Mouse (Mus musculus) CH12.LX (cell line): ENCODE results near the gene Nr0b2. TPM values are rescaled to one million over a fixed set of nuclear protein-coding genes. Genes with fewer than 3 reads are reported as not detected.

Experiments
- DNase-seq: peaks from one replicate; pipeline ENCODE4 v3.0.0-alpha.2; 2013; ENCODE audit errors: extremely low read depth
- H3K27ac ChIP-seq: 2 replicates; pipeline ENCODE4 v1.5.1; 2012; ENCODE audit warnings: low read depth, mild to moderate bottlenecking, control low read depth, moderate library complexity; ENCODE audit not compliant: insufficient read depth
- H3K27me3 ChIP-seq: replicated peaks from 2 replicates; pipeline ENCODE3; 2012; ENCODE audit warnings: inconsistent platforms
- H3K36me3 ChIP-seq, 2 experiments: replicated peaks in 1 of 2; 2 replicates each; pipeline versions ENCODE3 to v1.6.1; 2012; ENCODE audit warnings: inconsistent platforms in 1 of 2, low read length in 1 of 2, mild to moderate bottlenecking in 1 of 2, mixed read lengths in 1 of 2, moderate library complexity in 1 of 2; ENCODE audit not compliant: control insufficient read depth in 1 of 2, insufficient read depth in 1 of 2
- H3K4me1 ChIP-seq, 2 experiments: 2 replicates each; pipeline ENCODE4 v1.6.1; 2012; ENCODE audit warnings: inconsistent platforms in 1 of 2, moderate library complexity in 1 of 2; ENCODE audit not compliant: insufficient read depth in 2 of 2, control insufficient read depth in 1 of 2
- H3K4me2 ChIP-seq: 2 replicates; pipeline ENCODE4 v1.6.1; 2012; ENCODE audit warnings: low read depth, mild to moderate bottlenecking, control low read depth; ENCODE audit not compliant: poor library complexity, insufficient read depth, severe bottlenecking
- H3K4me3 ChIP-seq, 3 experiments: fragments of 150-350 bp in 1 of 3; sonication (generic) in 1 of 3; replicated peaks in 1 of 3; 2 replicates each; pipeline versions ENCODE3 to v1.5.1; 2011 to 2012; ENCODE audit warnings: low read depth in 2 of 3, low read length in 2 of 3, mild to moderate bottlenecking in 2 of 3, moderate library complexity in 2 of 3, control low read depth in 1 of 3, improper control_type of control experiment in 1 of 3, inconsistent platforms in 1 of 3, mixed read lengths in 1 of 3; ENCODE audit not compliant: poor library complexity in 1 of 3
- H3K79me2 ChIP-seq: replicated peaks from 2 replicates; pipeline ENCODE4 v1.6.1; 2012; ENCODE audit warnings: mild to moderate bottlenecking, moderate library complexity; ENCODE audit not compliant: control insufficient read depth, poor library complexity, insufficient read depth, severe bottlenecking; ENCODE audit errors: extremely low read depth
- H3K9ac ChIP-seq: 2 replicates; pipeline ENCODE4 v1.6.1; 2012; ENCODE audit warnings: low read depth, mild to moderate bottlenecking, control low read depth, moderate library complexity; ENCODE audit not compliant: insufficient read depth
- H3K9me3 ChIP-seq: replicated peaks from 2 replicates; pipeline ENCODE3; 2012; ENCODE audit warnings: low read length, inconsistent platforms, mixed read lengths
- CHD1 ChIP-seq: IDR thresholded peaks from 2 replicates; pipeline ENCODE4 v1.6.1; 2012; ENCODE audit warnings: low read depth, low read length, improper control_type of control experiment, inconsistent platforms
- CHD2 ChIP-seq: IDR thresholded peaks from 2 replicates; pipeline ENCODE4 v1.6.1; 2011; ENCODE audit warnings: low read length, improper control_type of control experiment
- E2F4 ChIP-seq: IDR thresholded peaks from 2 replicates; pipeline ENCODE4 v1.6.1; 2011; ENCODE audit warnings: low read depth, low read length, improper control_type of control experiment; ENCODE audit not compliant: insufficient replicate concordance
- ELF1 ChIP-seq: IDR thresholded peaks from 2 replicates; pipeline ENCODE4 v1.6.1; 2014; ENCODE audit warnings: low read depth, mild to moderate bottlenecking, inconsistent platforms, low read length, improper control_type of control experiment
- EP300 ChIP-seq: IDR thresholded peaks from 2 replicates; pipeline ENCODE4 v1.6.1; 2011; ENCODE audit warnings: low read length, improper control_type of control experiment
- ETS1 ChIP-seq: conservative IDR thresholded peaks from 2 replicates; pipeline ENCODE4 v1.6.1; 2012; ENCODE audit warnings: low read depth, mild to moderate bottlenecking, inconsistent platforms, low read length, improper control_type of control experiment, moderate library complexity
- MEF2A ChIP-seq: IDR thresholded peaks from 2 replicates; pipeline ENCODE4 v1.6.1; 2014; ENCODE audit warnings: low read depth, mild to moderate bottlenecking, inconsistent platforms, low read length, improper control_type of control experiment, borderline replicate concordance
- NELFE ChIP-seq: IDR thresholded peaks from 2 replicates; pipeline ENCODE4 v1.6.1; 2011; ENCODE audit warnings: low read depth, low read length, improper control_type of control experiment
- POLR2A ChIP-seq: IDR thresholded peaks from 2 replicates; pipeline ENCODE4 v1.6.1; 2011; ENCODE audit warnings: low read depth, mild to moderate bottlenecking, improper control_type of control experiment, low read length
- SIN3A ChIP-seq: IDR thresholded peaks from 2 replicates; pipeline ENCODE4 v1.6.1; 2012; ENCODE audit warnings: low read length, improper control_type of control experiment, inconsistent platforms
- SMC3 ChIP-seq: IDR thresholded peaks from 2 replicates; pipeline ENCODE4 v1.6.1; 2011; ENCODE audit warnings: low read depth, low read length, improper control_type of control experiment
- TBP ChIP-seq: conservative IDR thresholded peaks from 2 replicates; pipeline ENCODE4 v1.6.1; 2011; ENCODE audit warnings: low read depth, low read length, improper control_type of control experiment
- TCF12 ChIP-seq: IDR thresholded peaks from 2 replicates; pipeline ENCODE4 v1.6.1; 2014; ENCODE audit warnings: low read depth, mild to moderate bottlenecking, inconsistent platforms, low read length, improper control_type of control experiment
- UBTF ChIP-seq: IDR thresholded peaks from 2 replicates; pipeline ENCODE4 v1.6.1; 2012; ENCODE audit warnings: low read depth, mild to moderate bottlenecking, inconsistent platforms, low read length, improper control_type of control experiment, moderate library complexity
- USF2 ChIP-seq: conservative IDR thresholded peaks from 2 replicates; pipeline ENCODE4 v1.6.1; 2011; ENCODE audit warnings: low read depth, low read length, improper control_type of control experiment
- ZC3H11A ChIP-seq: IDR thresholded peaks from 2 replicates; pipeline ENCODE4 v1.6.1; 2012; ENCODE audit warnings: low read depth, mild to moderate bottlenecking, inconsistent platforms, low read length, improper control_type of control experiment
- ZKSCAN1 ChIP-seq: IDR thresholded peaks from 2 replicates; pipeline ENCODE4 v1.6.1; 2012; ENCODE audit warnings: low read depth, inconsistent platforms, low read length, improper control_type of control experiment, borderline replicate concordance
- ZNF384 ChIP-seq: IDR thresholded peaks from 2 replicates; pipeline ENCODE4 v1.6.1; 2012; ENCODE audit warnings: low read depth, low read length, improper control_type of control experiment, inconsistent platforms
- dilution Hi-C: fragments of 300-500 bp; cut with MboI; formaldehyde crosslinking; loops from 2 replicates; pipeline ENCODE4 v1.14.3; 2020; ENCODE audit warnings: low sequenced_read_pairs; ENCODE audit not compliant: extremely low pct_unique_long_range_greater_than_20kb, extremely low pct_ligation_motif_present
- in situ Hi-C: fragments of 300-500 bp; cut with MboI; formaldehyde crosslinking; loops from 3 replicates; pipeline ENCODE4 v1.14.3; 2019; ENCODE audit warnings: low sequenced_read_pairs, low pct_ligation_motif_present, low pct_unique_long_range_greater_than_20kb, mixed read lengths
- polyA plus RNA-seq: library from polyadenylated mRNA; unstranded; fragments of >175 nt; gene quantifications from 2 replicates; pipeline ENCODE4 v1.2.1, GENCODE M21; 2012; ENCODE audit warnings: low read depth; ENCODE audit not compliant: insufficient read length
- total RNA-seq, 2 experiments: library from RNA; depleted of rRNA; stranded (reverse); fragments of 300-350 nt in 1 of 2; fragments of >200 nt in 1 of 2; gene quantifications; 2 replicates each; pipeline ENCODE4 v1.2.3; 2012 to 2014

The Nr0b2 gene
- total and polyA plus RNA-seq, 3 experiments, result not detected

- H3K4me2 ChIP-seq, result no peak overlapping the region
- no peak overlapping the region; the same call in 1 of the 2 replicates for H3K9ac ChIP-seq
- no peak overlapping the region for H3K4me3 ChIP-seq
- peaks cover 17 to 54% of the 10 kb centered on the region in 2 experiments for H3K4me1 ChIP-seq
- H3K9me3 ChIP-seq, result no peaks in the 10 kb centered on the region
- H3K36me3 ChIP-seq, result peaks cover 2 to 20% of the 10 kb centered on the region in 2 experiments
- H3K27ac ChIP-seq, result peak overlapping the region; percentile 65
- dilution Hi-C loops, result no loop called here
- TF ChIP-seq ZC3H11A (no peak), MEF2A (peak; percentile 86), TCF12 (peak; percentile 57; the same call in 1 of the 2 replicates), E2F4 (no peak), SMC3 (no peak), CHD2 (no peak), EP300 (peak; percentile 57), ETS1 (peak; percentile 53), SIN3A (no peak; the same call in 1 of the 2 replicates), POLR2A (peak; percentile 24; the same call in 1 of the 2 replicates), UBTF (no peak), USF2 (no peak)
- no peaks in the 10 kb centered on the region for H3K27me3 ChIP-seq
- no peaks in the 10 kb centered on the region for H3K79me2 ChIP-seq
- in situ Hi-C loops, result loop anchor here (5.0 to 25.0 kb wide), 3 partner anchors 36 to 491 kb away; partner anchors contain the start of gene Cd52
- DNase-seq, result no peak
Observed at GRCm38 (mm10) chr4:133596084-133596483, 42.9 kb downstream of the Nr0b2 start.

DNA sequence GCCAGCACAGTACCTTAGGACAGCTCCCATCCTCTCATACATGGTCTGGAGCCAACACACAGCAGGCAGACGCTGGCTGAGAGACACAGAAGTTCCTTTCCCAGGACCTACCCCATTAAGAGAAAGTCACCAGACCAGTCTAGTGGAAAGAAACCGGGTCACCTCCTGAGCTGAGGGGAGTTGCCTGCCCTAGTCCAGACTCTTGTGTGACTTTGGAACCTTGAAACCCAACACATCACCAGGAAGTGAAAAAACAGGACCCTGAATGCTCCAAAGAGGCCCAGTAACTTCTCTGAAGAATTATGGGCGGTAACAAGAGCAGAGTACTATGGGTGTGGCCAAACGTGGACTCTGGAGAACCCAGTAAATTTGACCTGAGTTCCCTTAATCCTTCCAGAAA lies 45.4 kb downstream of the Nr0b2 start:
- Histone ChIP-seq H3K27me3 (no peaks in the 10 kb centered on the region), H3K4me2 (peak overlapping the region; percentile 97), H3K9me3 (no peaks in the 10 kb centered on the region), H3K79me2 (no peaks in the 10 kb centered on the region), H3K27ac (peak overlapping the region; percentile 93), H3K36me3 (peaks cover 0 to 24% of the 10 kb centered on the region in 2 experiments), H3K4me1 (peaks cover 17 to 49% of the 10 kb centered on the region in 2 experiments), H3K4me3 (peak overlapping the region; percentile 38 to 53 (median 52)), H3K9ac (peak overlapping the region; percentile 63)
- no peak for DNase-seq
- TF ChIP-seq ELF1 (peak; percentile 40; the same call in 1 of the 2 replicates), SIN3A (0 out of 2 replicates have a peak, but pooled peaks have one; percentile 13), POLR2A (peak; percentile 48), ZKSCAN1 (no peak), NELFE (0 out of 2 replicates have a peak, but pooled peaks have one; percentile 13), TBP (0 out of 2 replicates have a peak, but pooled peaks have one; percentile 30), ZNF384 (no peak), CHD1 (0 out of 2 replicates have a peak, but pooled peaks have one; percentile 10)
- dilution Hi-C loops (no loop called here), in situ Hi-C loops (loop anchor here (5.0 to 25.0 kb wide), 3 partner anchors 34 to 489 kb away; partner anchors contain the start of gene Cd52)
